Mouse (Mus musculus): ENCODE results near the gene Arhgap10. TPM values are rescaled to one million over a fixed set of nuclear protein-coding genes. Genes with fewer than 3 reads are reported as not detected.

Gene Arhgap10
- polyA plus RNA-seq, 1 experiment from 2014 or later = 34.6 TPM

Other genes starting within 250 kb of the Arhgap10 start
- gene Prmt9, start 31.4 kb upstream of the Arhgap10 start, polyA plus RNA-seq (2014; fragmentation: Nextera tagmentation; extraction: Ambion mirVana) = 21.4 and 21.7 TPM in 2 replicates
- 35.7 and 42.0 TPM in 2 replicates for gene Tmem184c, start 92.7 kb upstream of the Arhgap10 start, polyA plus RNA-seq (2014; fragmentation: Nextera tagmentation; extraction: Ambion mirVana)
- gene Ednra, start 206.5 kb upstream of the Arhgap10 start, polyA plus RNA-seq (2014; fragmentation: Nextera tagmentation; extraction: Ambion mirVana) = 41.5 and 42.1 TPM in 2 replicates